Mouse (Mus musculus): Measurements from ENCODE around the gene Ric8a. TPM values are rescaled to one million over a fixed set of nuclear protein-coding genes. Genes with fewer than 3 reads are reported as not detected.
A peak's percentile ranks its signal among the peaks of the same experiment; 100 is the strongest.

Gene Ric8a
- total RNA-seq, 2 experiments from 2014 or later: 36.2 to 45.0 TPM

- peak; percentile 75 for ATAC-seq (replicated peaks; ENCODE audit: poor library complexity, severe bottlenecking)
Observed at GRCm38 (mm10) chr7:140881696-140882468, 25.1 kb downstream of the Ric8a start, which contains the start of the genes Psmd13 and Sirt3. Gene Psmd13 (plus strand): TSS chr7:140881968. Gene Sirt3 (minus strand): TSS chr7:140882309.

DNA sequence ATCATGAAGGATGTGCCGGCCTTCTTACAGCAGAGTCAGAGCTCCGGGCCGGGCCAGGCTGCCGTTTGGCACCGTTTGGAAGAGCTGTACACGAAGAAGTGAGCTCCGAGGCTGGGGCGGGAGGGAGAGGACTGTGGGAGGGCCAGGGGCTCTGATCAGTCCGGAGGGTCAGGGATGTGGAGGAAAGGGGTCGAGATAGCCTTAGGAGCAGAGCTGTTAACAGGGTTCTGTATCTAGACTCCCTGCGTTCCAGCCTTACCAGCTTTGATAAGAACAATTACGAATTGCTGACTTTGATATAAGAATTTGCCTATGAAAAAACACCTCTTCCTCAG lies 25.7 kb downstream of the Ric8a start:
- no peak for ATAC-seq (replicated peaks; ENCODE audit: poor library complexity, severe bottlenecking)

DNA sequence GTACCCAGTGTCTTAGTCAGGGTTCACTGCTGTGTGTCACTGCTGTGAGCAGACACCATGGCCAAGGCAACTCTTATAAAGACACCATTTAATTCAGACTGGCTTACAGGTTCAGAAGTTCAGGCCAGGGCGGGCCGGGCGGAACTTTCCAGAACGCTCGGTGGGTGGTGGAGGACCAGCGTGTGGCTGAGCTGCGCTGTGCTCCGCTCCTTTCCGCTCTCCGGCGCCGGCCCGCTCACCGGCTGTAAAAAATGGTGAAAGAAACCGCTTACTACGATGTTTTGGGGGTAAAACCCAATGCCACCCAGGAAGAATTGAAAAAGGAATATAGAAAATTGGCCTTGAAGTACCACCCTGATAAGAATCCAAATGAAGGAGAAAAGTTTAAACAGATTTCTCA lies 33.9 kb downstream of the Ric8a start:
- ATAC-seq (replicated peaks; ENCODE audit: poor library complexity, severe bottlenecking): peak; percentile 56; the same call in 1 of the 2 replicates

DNA sequence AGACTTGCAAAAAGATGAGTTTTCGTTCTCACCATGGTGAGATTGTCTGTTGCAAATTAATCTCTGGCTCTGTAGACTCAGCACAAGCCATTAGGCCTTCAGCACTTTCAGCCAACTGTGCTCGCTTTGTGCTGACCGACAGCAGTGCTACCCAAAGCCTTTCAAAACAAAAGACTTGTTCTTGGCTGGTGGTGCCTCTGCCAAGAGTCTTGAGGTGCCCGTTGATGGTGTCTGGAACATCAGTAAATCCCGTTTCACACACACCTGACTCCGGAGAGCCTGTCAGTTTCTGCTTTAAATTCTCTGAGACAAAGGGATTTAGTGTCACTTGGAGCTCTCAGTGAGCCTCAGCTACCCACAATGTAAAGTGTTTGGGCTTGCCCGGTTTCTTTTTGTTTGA lies 37.3 kb downstream of the Ric8a start:
- ATAC-seq (replicated peaks; ENCODE audit: poor library complexity, severe bottlenecking): no peak

- ATAC-seq (replicated peaks; ENCODE audit: poor library complexity, severe bottlenecking): no peak
Observed at GRCm38 (mm10) chr7:140894611-140895010, 37.9 kb downstream of the Ric8a start.

- ATAC-seq (replicated peaks; ENCODE audit: poor library complexity, severe bottlenecking): no peak
Observed at GRCm38 (mm10) chr7:140897863-140898262, 41.1 kb downstream of the Ric8a start.

GRCm38 (mm10) chr7:140899121-140899520 lies 42.4 kb downstream of the Ric8a start:
- no peak for ATAC-seq (replicated peaks; ENCODE audit: poor library complexity, severe bottlenecking)

- no peak for ATAC-seq (replicated peaks; ENCODE audit: poor library complexity, severe bottlenecking)
Observed at GRCm38 (mm10) chr7:140900220-140900619, 43.5 kb downstream of the Ric8a start, which contains the start of gene Cox8b. Gene Cox8b (minus strand): TSS chr7:140900446.

GRCm38 (mm10) chr7:140902036-140902875 lies 45.5 kb downstream of the Ric8a start:
- ATAC-seq (replicated peaks; ENCODE audit: poor library complexity, severe bottlenecking): no peak

GRCm38 (mm10) chr7:140903212-140903611 lies 46.5 kb downstream of the Ric8a start:
- ATAC-seq (replicated peaks; ENCODE audit: poor library complexity, severe bottlenecking): peak; percentile 88

DNA sequence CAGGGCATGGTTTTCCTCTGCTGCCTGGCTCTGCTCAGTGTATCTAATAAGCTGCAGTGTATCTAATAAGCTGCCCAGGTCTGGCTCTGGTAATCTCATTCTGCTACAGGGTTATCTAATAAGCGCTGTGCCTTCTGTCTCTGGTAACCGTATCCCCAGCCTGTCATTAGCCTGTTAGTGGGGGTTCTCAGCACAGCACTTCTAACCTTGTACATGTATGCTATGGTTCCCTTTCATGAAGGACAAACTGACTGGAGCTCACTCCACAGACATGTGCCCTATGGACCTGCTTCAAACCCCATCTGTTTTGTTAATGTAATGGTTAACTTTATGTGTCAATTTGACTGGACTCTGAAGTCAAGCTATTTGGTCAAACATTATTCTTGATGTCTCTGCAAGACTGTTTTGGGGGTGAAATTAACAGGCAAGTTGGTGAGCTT lies 48.9 kb downstream of the Ric8a start:
- ATAC-seq (replicated peaks; ENCODE audit: poor library complexity, severe bottlenecking): no peak

DNA sequence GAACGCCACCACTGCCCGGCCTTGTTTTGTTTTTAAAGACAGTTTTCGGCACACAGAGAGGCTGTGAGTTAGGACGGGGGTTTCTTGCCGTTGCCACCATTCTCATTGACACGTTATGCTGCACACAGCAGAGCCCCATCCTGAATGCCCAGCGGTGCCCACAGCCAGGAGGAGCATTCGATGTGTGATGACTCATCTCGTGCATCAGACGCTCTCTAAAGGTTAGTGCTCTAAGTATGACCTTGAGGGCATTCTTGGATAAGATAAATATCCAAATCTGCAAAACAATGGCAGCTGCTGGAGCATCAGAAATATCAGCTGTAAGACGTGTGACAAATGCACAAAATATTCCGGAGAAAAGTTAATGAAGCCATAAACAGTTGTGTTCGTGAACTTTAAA lies 50.4 kb downstream of the Ric8a start:
- ATAC-seq (replicated peaks; ENCODE audit: poor library complexity, severe bottlenecking): no peak

DNA sequence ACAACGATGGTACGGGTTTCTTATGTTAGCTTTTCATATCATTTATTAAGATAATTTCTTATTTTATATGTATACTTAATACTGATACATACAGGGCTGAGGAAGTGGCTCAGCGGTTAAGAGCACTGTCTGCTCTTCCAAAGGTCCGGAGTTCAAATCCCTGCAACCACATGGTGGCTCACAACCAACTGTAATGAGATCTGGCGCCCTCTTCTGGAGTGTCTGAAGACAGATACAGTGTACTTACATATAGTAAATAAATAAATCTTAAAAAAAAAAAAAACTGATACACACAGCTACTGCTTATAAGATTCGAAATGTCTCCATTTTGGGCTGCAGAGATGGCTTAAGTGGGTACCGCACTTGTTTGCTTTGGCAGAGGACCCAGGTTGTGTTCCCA lies 50.9 kb downstream of the Ric8a start:
- ATAC-seq (replicated peaks; ENCODE audit: poor library complexity, severe bottlenecking): no peak

DNA sequence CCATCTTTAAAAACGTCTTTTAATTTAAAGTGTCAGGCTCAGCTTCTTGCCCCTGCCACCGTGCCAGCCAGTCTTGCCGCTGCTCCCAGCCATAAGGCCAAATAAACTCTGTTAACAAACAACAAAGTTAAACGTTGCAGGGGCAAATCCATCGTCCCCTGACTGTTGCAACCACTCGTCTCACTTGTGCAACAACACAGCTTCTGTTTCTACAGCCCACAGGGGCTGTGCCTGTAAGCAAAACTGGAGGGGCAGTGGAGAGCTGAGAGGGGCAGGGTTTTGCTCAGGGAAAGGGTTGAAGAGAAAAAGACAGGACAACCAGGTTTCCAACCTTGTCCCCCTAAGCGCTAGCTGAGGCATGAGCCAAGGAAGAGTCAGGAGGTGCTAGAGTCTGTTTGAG lies 51.4 kb downstream of the Ric8a start:
- peak; percentile 74 for ATAC-seq (replicated peaks; ENCODE audit: poor library complexity, severe bottlenecking)

DNA sequence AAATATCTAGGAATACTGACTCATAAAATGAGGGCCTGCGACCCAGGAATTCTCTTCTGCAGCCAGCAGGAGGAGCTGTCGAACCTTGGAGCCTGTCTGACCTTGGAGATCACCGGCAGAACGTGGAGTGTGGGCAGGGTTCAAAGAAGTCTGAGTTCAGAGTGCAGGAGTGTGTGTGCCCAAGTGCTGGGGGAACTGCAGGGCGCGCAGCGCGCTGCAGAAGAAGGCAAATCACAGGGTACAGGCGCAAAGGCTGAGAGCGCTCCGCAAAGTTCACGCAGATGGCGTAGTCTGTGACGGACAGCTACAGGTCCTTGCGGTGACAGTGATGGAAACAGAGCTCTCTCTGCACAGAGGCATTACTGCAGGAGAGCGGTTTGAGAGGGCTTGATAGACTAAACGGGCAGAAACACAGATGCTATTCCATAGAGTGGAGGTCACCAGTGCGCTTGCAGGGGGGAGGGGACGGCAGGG lies 51.9 kb downstream of the Ric8a start:
- peak; percentile 92 for ATAC-seq (replicated peaks; ENCODE audit: poor library complexity, severe bottlenecking)

- ATAC-seq (replicated peaks; ENCODE audit: poor library complexity, severe bottlenecking): no peak
Observed at GRCm38 (mm10) chr7:140912293-140912692, 55.5 kb downstream of the Ric8a start.

DNA sequence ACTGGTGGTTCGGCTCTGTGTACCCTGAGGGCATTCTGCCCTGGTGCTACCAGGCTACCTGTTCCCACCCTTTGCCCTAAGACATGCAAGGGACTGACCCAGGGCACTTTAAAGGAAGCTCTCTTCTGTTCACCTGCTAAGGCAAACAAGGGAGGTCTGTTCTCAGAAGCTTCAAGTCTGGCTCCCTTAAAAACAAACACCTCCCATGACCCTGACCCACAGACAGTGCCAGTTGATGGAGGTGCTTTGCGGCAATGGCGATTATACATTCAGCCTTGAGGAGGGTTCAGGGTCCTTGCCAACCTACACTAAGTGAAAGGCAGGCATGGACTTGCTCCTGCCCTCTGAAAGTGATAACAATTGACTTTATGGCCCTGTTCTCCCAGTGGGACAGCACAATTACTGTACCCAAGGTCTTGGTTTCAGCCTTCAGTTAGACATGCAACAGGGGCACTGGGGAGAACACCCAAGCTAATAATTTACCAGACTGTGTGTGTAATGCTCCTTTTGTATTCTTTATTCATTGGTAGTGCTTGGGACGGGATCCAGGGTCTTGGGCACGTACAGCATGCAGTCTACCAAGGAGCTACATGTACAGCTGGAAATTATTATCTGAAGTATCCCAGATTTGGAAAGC lies 56.2 kb downstream of the Ric8a start:
- ATAC-seq (replicated peaks; ENCODE audit: poor library complexity, severe bottlenecking): no peak

Measured in granulocyte monocyte progenitor cell, adult 5-6 weeks (primary cell).